Comparison of ENCODE assay signal across 18 mouse cellular contexts in the genomic region with DNA sequence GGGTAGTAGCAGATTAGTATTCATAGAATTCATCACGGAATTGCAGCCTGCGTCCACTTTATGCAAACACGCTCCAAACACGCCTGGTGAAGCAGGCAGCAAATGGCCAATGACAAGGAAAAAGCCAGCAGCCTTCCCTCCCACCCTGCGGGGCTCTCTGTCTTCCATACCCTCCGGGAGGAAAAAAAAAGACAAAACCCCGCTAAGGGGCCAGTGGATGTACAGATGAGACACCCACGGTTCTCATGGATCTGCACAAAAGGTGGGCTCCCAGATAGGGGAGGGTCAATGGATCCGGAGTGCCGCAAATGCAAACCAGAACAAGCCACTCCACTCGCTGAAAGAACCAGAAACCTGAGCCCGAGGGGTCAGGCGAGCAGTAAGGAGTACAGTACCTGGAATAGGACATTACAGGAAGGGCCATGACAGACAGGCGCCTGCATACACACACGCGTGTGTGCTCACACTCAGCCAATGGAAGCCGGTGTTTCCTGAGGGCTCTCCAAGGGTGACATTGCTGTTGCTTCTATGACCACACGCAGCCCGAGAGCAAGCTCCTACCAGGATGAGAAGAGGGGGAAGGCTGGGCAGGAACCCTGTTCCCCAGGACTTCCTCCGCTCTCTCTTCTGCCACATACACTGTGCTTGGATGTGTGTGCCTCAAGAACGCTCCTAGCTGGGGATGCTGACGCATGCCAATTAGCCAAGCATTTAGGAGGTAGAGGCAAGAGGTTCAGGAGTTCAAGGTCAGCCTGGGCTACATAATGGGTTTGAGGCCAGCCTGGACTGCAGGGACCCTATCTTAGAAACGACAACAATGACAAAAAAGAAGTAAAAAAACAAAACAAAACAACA. TPM values are rescaled to one million over a fixed set of nuclear protein-coding genes. Genes with fewer than 3 reads are reported as not detected.
DNase-seq lines count a peak whose midpoint lies in the region; ATAC-seq and TF ChIP-seq lines count a peak whose summit lies in the region.
"Had no signal": no experiment of that assay in that cellular context is flagged by ENCODE, and none has a peak within 500 bp of the region (broad histone marks: within the 10 kb centered on the region; RNA-seq: fewer than 3 reads in every experiment).

No protein-coding gene starts in this region.

- no peak for TF ChIP-seq CTCF in hindbrain, postnatal 0 days (IDR thresholded peaks at IDR 0.05; ENCODE audit: low read depth)
- TF ChIP-seq CTCF in lung, postnatal 0 days (IDR thresholded peaks at IDR 0.05), result no peak

- H3K4me1 ChIP-seq in hindbrain, embryonic 12.5 days, result peaks cover 30% of the 10 kb centered on the region
- no peaks in the 10 kb centered on the region for H3K4me1 ChIP-seq in hindbrain, postnatal 0 days (ENCODE audit: insufficient read depth, low read length)
- peaks cover 79% of the 10 kb centered on the region for H3K4me1 ChIP-seq in heart, embryonic 13.5 days
- H3K4me1 ChIP-seq in midbrain, embryonic 14.5 days (ENCODE audit: control insufficient read depth, insufficient read depth, low read length), result peaks cover 8% of the 10 kb centered on the region; the same call in 1 of the 2 replicates
- H3K4me1 ChIP-seq in lung, postnatal 0 days (ENCODE audit: insufficient read depth, low read depth, low read length), result no peaks in the 10 kb centered on the region

- H3K4me2 ChIP-seq in hindbrain, embryonic 12.5 days (replicated peaks), result no peak overlapping the region; the same call in 1 of the 2 replicates
- H3K4me2 ChIP-seq in hindbrain, postnatal 0 days (ENCODE audit: low read depth, low read length), result no peak overlapping the region
- peak overlapping the region; percentile 64 for H3K4me2 ChIP-seq in heart, embryonic 13.5 days
- H3K4me2 ChIP-seq in midbrain, embryonic 14.5 days (ENCODE audit: low read length), result no peak overlapping the region
- H3K4me2 ChIP-seq in lung, postnatal 0 days (replicated peaks; ENCODE audit: low read depth, low read length), result no peak overlapping the region
- H3K4me2 ChIP-seq: embryonic facial prominence, embryonic 12.5 days; forebrain, embryonic 15.5 days; limb, embryonic 13.5 days; lung, embryonic 14.5 days had no signal

- H3K27ac ChIP-seq in hindbrain, embryonic 12.5 days, result peak overlapping the region; percentile 48; the same call in 1 of the 2 replicates
- no peak overlapping the region for H3K27ac ChIP-seq in hindbrain, postnatal 0 days
- peak overlapping the region; percentile 94 for H3K27ac ChIP-seq in heart, embryonic 13.5 days (replicated peaks)
- H3K27ac ChIP-seq in midbrain, embryonic 14.5 days (replicated peaks; ENCODE audit: low read depth, low read length), result 0 out of 2 replicates have a peak overlapping the region, but pooled peaks have one; percentile 2
- H3K27ac ChIP-seq in lung, postnatal 0 days (ENCODE audit: low read length), result no peak overlapping the region
- H3K27ac ChIP-seq: embryonic facial prominence, embryonic 12.5 days; forebrain, embryonic 15.5 days; kidney, postnatal 0 days; limb, embryonic 13.5 days had no signal

- TF ChIP-seq EP300 in lung, postnatal 0 days (IDR thresholded peaks at IDR 0.05), result no peak

- H3K9me3 ChIP-seq in hindbrain, embryonic 12.5 days (replicated peaks), result no peaks in the 10 kb centered on the region
- no peaks in the 10 kb centered on the region for H3K9me3 ChIP-seq in hindbrain, postnatal 0 days (ENCODE audit: low read length)
- H3K9me3 ChIP-seq in heart, embryonic 13.5 days, result no peaks in the 10 kb centered on the region
- no peaks in the 10 kb centered on the region for H3K9me3 ChIP-seq in midbrain, embryonic 14.5 days (ENCODE audit: control insufficient read depth, low read length)
- no peaks in the 10 kb centered on the region for H3K9me3 ChIP-seq in lung, postnatal 0 days (ENCODE audit: low read length)
- H3K9me3 ChIP-seq: embryonic facial prominence, embryonic 12.5 days; forebrain, embryonic 15.5 days; limb, embryonic 13.5 days had no signal

- no peaks in the 10 kb centered on the region for H3K36me3 ChIP-seq in hindbrain, embryonic 12.5 days
- H3K36me3 ChIP-seq in hindbrain, postnatal 0 days (ENCODE audit: insufficient read depth, low read length), result no peaks in the 10 kb centered on the region
- H3K36me3 ChIP-seq in heart, embryonic 13.5 days, result no peaks in the 10 kb centered on the region
- no peaks in the 10 kb centered on the region for H3K36me3 ChIP-seq in midbrain, embryonic 14.5 days (ENCODE audit: control insufficient read depth, insufficient read depth, low read length)
- no peaks in the 10 kb centered on the region for H3K36me3 ChIP-seq in lung, postnatal 0 days (ENCODE audit: insufficient read depth, low read length)
- H3K36me3 ChIP-seq: embryonic facial prominence, embryonic 12.5 days; forebrain, embryonic 15.5 days; limb, embryonic 13.5 days had no signal

- H3K4me3 ChIP-seq in hindbrain, embryonic 12.5 days, result no peak overlapping the region
- no peak overlapping the region for H3K4me3 ChIP-seq in hindbrain, postnatal 0 days (ENCODE audit: low read length)
- H3K4me3 ChIP-seq in heart, embryonic 13.5 days, result peak overlapping the region; percentile 44
- no peak overlapping the region for H3K4me3 ChIP-seq in midbrain, embryonic 14.5 days (replicated peaks; ENCODE audit: low read depth, low read length)
- no peak overlapping the region for H3K4me3 ChIP-seq in lung, postnatal 0 days (ENCODE audit: low read depth, low read length)
- H3K4me3 ChIP-seq: embryonic facial prominence, embryonic 12.5 days; forebrain, embryonic 15.5 days; limb, embryonic 13.5 days had no signal

- WGBS in hindbrain, embryonic 12.5 days, result 42% methylated on average over 23 of the region's 23 CpGs
- 35% methylated on average over 23 of the region's 23 CpGs for WGBS in hindbrain, postnatal 0 days
- 31% methylated on average over 23 of the region's 23 CpGs for WGBS in heart, embryonic 13.5 days
- 50% methylated on average over 23 of the region's 23 CpGs for WGBS in midbrain, embryonic 14.5 days
- WGBS in lung, postnatal 0 days, result 42% methylated on average over 23 of the region's 23 CpGs

- peaks cover 33% of the 10 kb centered on the region for H3K27me3 ChIP-seq in hindbrain, embryonic 12.5 days
- H3K27me3 ChIP-seq in hindbrain, postnatal 0 days (ENCODE audit: insufficient read depth, low read length), result peaks cover 4% of the 10 kb centered on the region; the same call in 1 of the 2 replicates
- peaks cover 18% of the 10 kb centered on the region for H3K27me3 ChIP-seq in heart, embryonic 13.5 days (replicated peaks)
- H3K27me3 ChIP-seq in midbrain, embryonic 14.5 days (ENCODE audit: control insufficient read depth, insufficient read depth, low read length), result peaks cover 7% of the 10 kb centered on the region; the same call in 1 of the 2 replicates
- H3K27me3 ChIP-seq in lung, postnatal 0 days (replicated peaks; ENCODE audit: insufficient read depth, low read length), result no peaks in the 10 kb centered on the region

- no peak overlapping the region for H3K9ac ChIP-seq in hindbrain, embryonic 12.5 days
- no peak overlapping the region for H3K9ac ChIP-seq in hindbrain, postnatal 0 days (replicated peaks; ENCODE audit: low read length)
- peak overlapping the region; percentile 78 for H3K9ac ChIP-seq in heart, embryonic 13.5 days
- H3K9ac ChIP-seq in midbrain, embryonic 14.5 days (replicated peaks; ENCODE audit: low read length), result no peak overlapping the region; the same call in 1 of the 2 replicates
- no peak overlapping the region for H3K9ac ChIP-seq in lung, postnatal 0 days (replicated peaks; ENCODE audit: low read depth)
- H3K9ac ChIP-seq: embryonic facial prominence, embryonic 12.5 days; forebrain, embryonic 15.5 days; limb, embryonic 13.5 days; lung, embryonic 14.5 days had no signal

- no peak for ATAC-seq in hindbrain, embryonic 12.5 days (ENCODE audit: low FRiP score)
- no peak for ATAC-seq in hindbrain, postnatal 0 days
- ATAC-seq in heart, embryonic 13.5 days (ENCODE audit: extremely low read depth, insufficient number of reproducible peaks, low FRiP score, low TSS enrichment), result peak; percentile 6; the same call in 1 of the 2 replicates
- ATAC-seq in midbrain, embryonic 14.5 days (ENCODE audit: low FRiP score, low TSS enrichment), result no peak
- no peak for ATAC-seq in lung, postnatal 0 days
- ATAC-seq: forebrain, embryonic 15.5 days; inflammation-experienced regulatory T-cells, adult 6 months had no signal

- peak; percentile 36 for DNase-seq in embryo, embryonic 10.5 days (ENCODE audit: low spot score)
- DNase-seq in embryo, embryonic 10 days (ENCODE audit: low spot score), result no peak
- no peak for DNase-seq in hindbrain, postnatal 0 days (ENCODE audit: low spot score)
- DNase-seq in midbrain, embryonic 14.5 days, result peak; percentile 35
- DNase-seq in layer of hippocampus, postnatal 10 days (ENCODE audit: low spot score in 2 of 2), result no peak
- no peak for DNase-seq in lung, postnatal 0 days (ENCODE audit: low spot score)
- DNase-seq: adrenal gland, postnatal 36 days; cerebellum, adult 11 months; gastrocnemius, postnatal 10 days; lung, embryonic 14.5 days; thymus, adult 2 months had no signal

RNA-seq across cellular contexts. Expression of gene Casz1, which starts 57.5 kb away (rescaled TPM):
- 7.1 and 8.9 TPM in 2 replicates for polyA plus RNA-seq in hindbrain, embryonic 12.5 days (2016; fragmentation: Nextera tagmentation; extraction: Ambion mirVana)
- total RNA-seq in hindbrain, postnatal 0 days (2014; rRNA removed), result 6.3 and 7.2 TPM in 2 replicates
- 2.3 and 3.2 TPM in 2 replicates for polyA plus RNA-seq in hindbrain, postnatal 0 days (2015; fragmentation: Nextera tagmentation; extraction: Ambion mirVana)
- polyA plus RNA-seq in heart, embryonic 13.5 days (2015; fragmentation: Nextera tagmentation; extraction: Ambion mirVana), result 18.3 and 20.2 TPM in 2 replicates
- polyA plus RNA-seq in midbrain, embryonic 14.5 days (2014; fragmentation: Nextera tagmentation; extraction: Ambion mirVana), result 2.1 and 3.1 TPM in 2 replicates
- 1 to 10 TPM; 1.1 to 1.3 TPM for total RNA-seq in layer of hippocampus, postnatal 10 days (2021)
- 9.7 and 10.3 TPM in 2 replicates for polyA plus RNA-seq in lung, postnatal 0 days (2015; fragmentation: Nextera tagmentation; extraction: Ambion mirVana)

Comparison
In these comparisons a context has a peak if more than half of its experiments do, and no peak if none do; other contexts are left out.
1. DNase-seq: peak in embryo, embryonic 10.5 days (single experiment) and midbrain, embryonic 14.5 days (single experiment); none in embryo, embryonic 10 days (single experiment), hindbrain, postnatal 0 days (single experiment), layer of hippocampus, postnatal 10 days (0 of 2) and lung, postnatal 0 days (single experiment).
2. H3K27ac ChIP-seq: peak in hindbrain, embryonic 12.5 days (single experiment), heart, embryonic 13.5 days (single experiment) and midbrain, embryonic 14.5 days (single experiment); none in hindbrain, postnatal 0 days (single experiment) and lung, postnatal 0 days (single experiment).